Mouse (Mus musculus): ENCODE data around the gene Tfdp1. TPM values are rescaled to one million over a fixed set of nuclear protein-coding genes. Genes with fewer than 3 reads are reported as not detected.
"Not testable (repeated sequence)": the region's sequence is repeated elsewhere in the genome, so short reads cannot be mapped to it uniquely, and the experiment has no call there.

Tfdp1 gene
- polyA plus RNA-seq, 1 experiment = 72.3 TPM

DNA sequence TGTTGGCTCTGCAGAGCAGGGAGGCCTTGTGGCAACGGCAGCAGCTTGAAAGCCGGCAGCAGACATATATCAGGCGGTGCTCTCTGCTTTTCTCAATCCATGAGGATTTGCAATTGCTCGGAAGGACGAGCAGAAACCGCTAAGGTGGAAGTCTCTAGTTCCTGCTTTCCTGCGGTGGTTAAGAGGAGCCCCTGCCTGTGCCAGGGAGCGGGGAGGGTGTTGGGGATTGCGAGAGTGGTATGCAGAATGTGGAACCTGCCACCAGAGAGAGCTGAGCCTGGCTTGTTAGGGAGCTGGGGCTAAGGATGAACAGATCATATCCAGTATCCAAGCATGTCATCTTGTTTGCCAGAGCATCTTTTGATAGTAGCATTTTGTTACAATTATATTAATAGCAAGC lies 31.6 kb upstream of the Tfdp1 start:
- Histone ChIP-seq H3K4me1 (ENCODE audit: control insufficient read depth, insufficient read depth, low read length) (no peaks in the 10 kb centered on the region; the same call in 1 of the 2 replicates), H3K27ac (ENCODE audit: control insufficient read depth, insufficient read depth, low read depth, low read length, poor library complexity) (peak overlapping the region; percentile 59; the same call in 1 of the 2 replicates), H3K4me3 (replicated peaks; ENCODE audit: control insufficient read depth, low read depth, low read length) (no peak overlapping the region)
- 41% methylated on average over 9 of the region's 9 CpGs for WGBS
- TF ChIP-seq CTCF (IDR thresholded peaks at IDR 0.05; ENCODE audit: control insufficient read depth, insufficient read depth, low read length) (no peak), POLR2A (IDR thresholded peaks at IDR 0.05; ENCODE audit: borderline replicate concordance, control insufficient read depth, low read depth, low read length) (no peak)

DNA sequence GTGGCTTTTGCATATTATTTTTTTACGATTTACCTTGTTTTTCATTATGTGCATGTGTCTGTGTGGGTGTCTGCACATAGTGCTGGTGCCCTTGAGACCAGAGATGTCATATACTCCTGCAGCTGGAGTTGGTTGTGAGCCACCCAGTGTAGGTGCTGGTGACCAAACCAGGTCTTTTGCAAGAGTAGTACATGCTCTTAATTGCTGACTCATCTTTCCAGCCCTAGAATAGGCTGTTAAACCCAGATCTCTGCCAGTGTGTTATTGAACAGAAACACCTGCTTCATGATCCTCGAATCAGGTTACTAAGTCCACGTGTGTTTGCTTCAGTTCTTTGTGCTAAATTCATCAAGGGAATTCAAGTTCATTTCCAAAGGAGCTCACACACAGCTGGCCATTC lies 23.6 kb upstream of the Tfdp1 start:
- Histone ChIP-seq H3K4me3 (replicated peaks; ENCODE audit: control insufficient read depth, low read depth, low read length) (no peak overlapping the region), H3K27ac (ENCODE audit: control insufficient read depth, insufficient read depth, low read depth, low read length, poor library complexity) (no peak overlapping the region), H3K4me1 (ENCODE audit: control insufficient read depth, insufficient read depth, low read length) (peaks cover 6% of the 10 kb centered on the region; the same call in 1 of the 2 replicates)
- WGBS = 59% methylated on average over 3 of the region's 3 CpGs
- TF ChIP-seq CTCF (IDR thresholded peaks at IDR 0.05; ENCODE audit: control insufficient read depth, insufficient read depth, low read length) (no peak), POLR2A (IDR thresholded peaks at IDR 0.05; ENCODE audit: borderline replicate concordance, control insufficient read depth, low read depth, low read length) (no peak)

DNA sequence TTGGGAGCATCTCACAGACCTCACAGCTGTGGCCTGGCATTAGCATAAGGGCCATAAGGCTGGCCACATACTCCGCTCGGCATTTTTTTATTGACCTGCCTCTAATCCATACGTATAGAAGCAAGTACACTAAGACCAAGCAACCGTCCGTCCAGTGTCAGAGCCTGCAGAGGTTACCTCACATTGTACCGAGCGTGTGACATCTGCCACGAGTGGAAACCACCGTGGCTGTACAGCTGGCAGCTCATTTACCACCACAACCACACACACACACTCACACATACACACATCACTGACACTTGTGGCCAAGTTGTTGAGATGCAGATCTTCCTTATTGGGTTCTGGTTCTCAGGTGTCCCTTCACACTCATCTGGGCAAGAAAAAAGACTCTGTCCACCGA lies 21.9 kb upstream of the Tfdp1 start:
- Histone ChIP-seq H3K4me3 (replicated peaks; ENCODE audit: control insufficient read depth, low read depth, low read length) (no peak overlapping the region), H3K4me1 (ENCODE audit: control insufficient read depth, insufficient read depth, low read length) (peaks cover 6% of the 10 kb centered on the region; the same call in 1 of the 2 replicates), H3K27ac (ENCODE audit: control insufficient read depth, insufficient read depth, low read depth, low read length, poor library complexity) (no peak overlapping the region)
- TF ChIP-seq CTCF (IDR thresholded peaks at IDR 0.05; ENCODE audit: control insufficient read depth, insufficient read depth, low read length) (no peak), POLR2A (IDR thresholded peaks at IDR 0.05; ENCODE audit: borderline replicate concordance, control insufficient read depth, low read depth, low read length) (no peak)
- 80% methylated on average over 10 of the region's 10 CpGs for WGBS

DNA sequence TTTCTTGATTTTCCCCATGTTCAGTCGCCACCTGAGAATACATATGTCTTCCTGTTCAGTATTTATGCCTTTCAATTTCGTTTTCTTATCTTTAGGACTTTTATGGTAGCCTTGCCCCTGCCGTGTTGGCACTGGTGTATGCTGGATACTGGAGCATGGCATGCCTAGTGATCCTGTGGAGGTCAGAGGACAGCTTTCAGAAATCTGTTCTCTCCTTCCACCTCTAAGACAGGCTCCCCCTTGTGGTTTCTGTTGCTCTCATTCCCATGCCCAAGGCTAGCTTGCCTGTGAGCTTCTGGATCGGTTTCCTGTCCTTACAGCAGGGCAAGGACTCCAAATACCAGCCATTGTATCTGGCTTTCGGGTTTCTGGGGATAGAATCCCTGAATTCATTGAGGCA lies 12.0 kb upstream of the Tfdp1 start:
- Histone ChIP-seq H3K27ac (ENCODE audit: control insufficient read depth, insufficient read depth, low read depth, low read length, poor library complexity) (no peak overlapping the region), H3K4me1 (ENCODE audit: control insufficient read depth, insufficient read depth, low read length) (no peaks in the 10 kb centered on the region), H3K4me3 (replicated peaks; ENCODE audit: control insufficient read depth, low read depth, low read length) (no peak overlapping the region)
- 21% methylated on average over 5 of the region's 5 CpGs for WGBS
- TF ChIP-seq POLR2A (IDR thresholded peaks at IDR 0.05; ENCODE audit: borderline replicate concordance, control insufficient read depth, low read depth, low read length) = no peak
- TF ChIP-seq CTCF (IDR thresholded peaks at IDR 0.05; ENCODE audit: control insufficient read depth, insufficient read depth, low read length) = no peak

DNA sequence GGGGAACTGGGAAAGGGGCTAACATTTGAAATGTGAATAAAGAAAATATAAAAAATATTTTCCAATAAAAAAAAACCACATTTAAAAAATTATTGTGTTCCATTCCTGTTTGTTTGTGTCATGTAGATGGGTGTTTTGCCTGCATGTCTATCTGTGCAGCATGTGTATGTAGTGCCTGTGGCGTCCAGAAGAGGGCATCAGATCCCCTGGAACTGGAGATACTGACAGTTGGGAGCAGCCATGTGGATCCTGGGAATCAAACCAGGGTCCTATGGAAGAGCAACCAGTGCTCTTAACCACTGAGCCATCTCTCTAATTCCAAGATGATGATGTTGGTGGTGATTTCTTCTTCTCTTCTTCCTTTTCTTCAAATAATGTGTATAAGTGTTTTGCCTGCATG lies 3.9 kb upstream of the Tfdp1 start:
- peaks cover 4% of the 10 kb centered on the region for H3K4me1 ChIP-seq (ENCODE audit: control insufficient read depth, insufficient read depth, low read length)
- no peak overlapping the region for H3K4me3 ChIP-seq (replicated peaks; ENCODE audit: control insufficient read depth, low read depth, low read length)
- H3K27ac ChIP-seq (ENCODE audit: control insufficient read depth, insufficient read depth, low read depth, low read length, poor library complexity) = no peak overlapping the region
- 53% methylated on average over 1 of the region's 1 CpGs for WGBS
- TF ChIP-seq CTCF (IDR thresholded peaks at IDR 0.05; ENCODE audit: control insufficient read depth, insufficient read depth, low read length) = peak; percentile 51
- TF ChIP-seq POLR2A (IDR thresholded peaks at IDR 0.05; ENCODE audit: borderline replicate concordance, control insufficient read depth, low read depth, low read length) = no peak

DNA sequence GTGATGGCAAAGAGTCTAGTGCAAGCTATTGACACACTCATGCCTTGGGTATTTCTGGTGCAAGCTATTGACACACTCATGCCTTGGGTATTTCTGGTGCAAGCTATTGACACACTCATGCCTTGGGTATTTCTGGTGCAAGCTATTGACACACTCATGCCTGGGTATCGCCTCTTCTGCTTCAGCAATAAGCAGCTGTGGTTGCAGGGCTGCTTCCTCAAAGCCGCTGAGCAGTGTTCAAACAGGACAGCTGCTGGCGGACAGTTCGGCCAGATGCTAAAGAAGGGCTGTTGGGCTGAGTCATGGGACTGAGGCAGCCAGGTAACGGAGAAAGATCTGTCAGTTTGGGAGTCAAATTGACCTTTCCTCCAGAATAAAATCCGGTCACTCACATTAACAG lies 1.3 kb upstream of the Tfdp1 start:
- not testable (repeated sequence) for H3K4me1 ChIP-seq (ENCODE audit: control insufficient read depth, insufficient read depth, low read length); H3K4me3 ChIP-seq (replicated peaks; ENCODE audit: control insufficient read depth, low read depth, low read length)
- 17% methylated on average over 6 of the region's 6 CpGs for WGBS
- H3K27ac ChIP-seq (ENCODE audit: control insufficient read depth, insufficient read depth, low read depth, low read length, poor library complexity) = peak overlapping the region; percentile 76

DNA sequence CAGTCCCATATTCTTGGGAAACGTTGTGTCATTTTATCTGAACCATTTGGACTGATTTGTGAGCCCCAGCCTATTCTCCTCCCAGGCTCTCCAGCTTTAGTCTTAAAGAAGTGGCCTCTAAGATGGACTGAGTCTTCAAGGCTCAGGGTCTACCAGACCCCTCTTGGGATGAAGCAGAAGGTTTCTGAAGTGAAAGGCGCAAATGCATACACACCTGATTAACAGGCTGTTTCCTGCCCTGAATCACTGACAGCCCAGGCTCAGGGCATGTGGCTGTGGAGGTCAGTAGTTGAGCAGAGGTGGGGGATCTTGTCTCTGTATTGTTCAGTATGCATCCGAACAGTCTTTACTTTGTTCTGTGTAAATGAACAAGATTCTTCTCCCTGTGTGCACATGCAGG lies 873 bp upstream of the Tfdp1 start:
- TF ChIP-seq CTCF (IDR thresholded peaks at IDR 0.05; ENCODE audit: control insufficient read depth, insufficient read depth, low read length) (no peak), POLR2A (IDR thresholded peaks at IDR 0.05; ENCODE audit: borderline replicate concordance, control insufficient read depth, low read depth, low read length) (no peak)
- WGBS = 26% methylated on average over 3 of the region's 3 CpGs
- Histone ChIP-seq H3K4me1 (ENCODE audit: control insufficient read depth, insufficient read depth, low read length) (peaks cover 5% of the 10 kb centered on the region), H3K27ac (ENCODE audit: control insufficient read depth, insufficient read depth, low read depth, low read length, poor library complexity) (peak overlapping the region; percentile 76; the same call in 1 of the 2 replicates), H3K4me3 (replicated peaks; ENCODE audit: control insufficient read depth, low read depth, low read length) (peak overlapping the region; percentile 5)

DNA sequence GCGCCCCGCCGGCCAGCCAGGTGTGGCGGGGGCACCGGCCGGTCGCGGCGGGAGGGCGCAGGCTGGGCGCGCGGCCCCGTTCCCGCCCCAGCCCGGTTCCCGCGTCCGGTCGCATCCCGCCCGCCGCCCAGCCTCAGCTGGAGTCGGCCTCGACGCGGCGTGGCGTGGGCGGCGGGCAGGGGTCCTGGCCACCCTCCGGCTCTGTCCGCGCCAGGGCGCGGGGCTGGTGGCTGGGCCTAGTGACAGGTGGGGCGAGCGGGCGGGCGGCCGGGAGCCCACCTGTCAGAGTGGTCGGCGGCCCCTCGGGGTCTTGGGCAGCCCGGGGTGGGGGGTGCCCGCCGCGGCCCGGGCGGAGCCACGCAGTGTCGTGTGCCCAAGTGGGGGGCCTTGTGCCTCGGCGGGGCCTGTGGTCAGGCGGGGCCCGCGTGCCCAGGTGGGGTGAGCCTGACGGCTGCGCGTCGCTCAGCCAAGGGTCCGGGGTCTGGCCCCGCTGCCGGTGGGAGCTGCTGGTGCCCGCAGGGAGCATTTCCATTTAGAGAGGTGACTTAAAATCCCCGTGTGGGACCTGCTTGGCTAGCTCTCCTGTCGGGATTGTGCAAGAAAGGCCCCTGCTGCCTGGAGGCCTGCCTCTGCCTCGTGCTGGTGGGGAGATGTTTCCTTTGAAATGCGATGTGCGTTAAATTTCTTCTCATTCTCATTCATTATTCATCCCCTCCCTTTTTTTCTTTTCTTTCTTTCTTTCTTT lies 522 bp downstream of the Tfdp1 start:
- Histone ChIP-seq H3K4me3 (replicated peaks; ENCODE audit: control insufficient read depth, low read depth, low read length) (peak overlapping the region; percentile 81), H3K27ac (ENCODE audit: control insufficient read depth, insufficient read depth, low read depth, low read length, poor library complexity) (peak overlapping the region; percentile 85), H3K4me1 (ENCODE audit: control insufficient read depth, insufficient read depth, low read length) (peaks cover 5% of the 10 kb centered on the region)
- no peak for TF ChIP-seq POLR2A (IDR thresholded peaks at IDR 0.05; ENCODE audit: borderline replicate concordance, control insufficient read depth, low read depth, low read length)
- TF ChIP-seq CTCF (IDR thresholded peaks at IDR 0.05; ENCODE audit: control insufficient read depth, insufficient read depth, low read length) = no peak
- WGBS = 1% methylated on average over 68 of the region's 70 CpGs

DNA sequence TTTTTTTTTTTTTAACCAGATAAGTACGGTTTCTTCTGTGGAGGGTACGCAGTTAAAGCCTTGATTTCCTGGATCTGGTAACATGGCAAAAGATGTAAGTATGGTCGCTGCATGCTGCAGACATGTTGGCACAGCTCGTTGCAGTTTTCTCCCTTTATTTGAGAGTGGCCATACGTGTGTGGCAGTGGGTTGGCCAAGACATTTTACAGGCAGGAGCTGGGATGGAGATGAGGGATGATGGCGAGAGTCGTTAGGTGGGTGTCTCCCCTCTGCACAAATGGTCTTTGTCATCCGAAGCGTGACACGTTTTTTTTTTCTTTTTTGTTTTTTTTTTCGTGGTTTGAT lies 1.1 kb downstream of the Tfdp1 start:
- H3K4me1 ChIP-seq (ENCODE audit: control insufficient read depth, insufficient read depth, low read length) = peaks cover 5% of the 10 kb centered on the region
- H3K27ac ChIP-seq (ENCODE audit: control insufficient read depth, insufficient read depth, low read depth, low read length, poor library complexity) = no peak overlapping the region
- 10% methylated on average over 11 of the region's 11 CpGs for WGBS

More for the DNA sequence above, 1.1 kb downstream of the Tfdp1 start:
- TF ChIP-seq CTCF (IDR thresholded peaks at IDR 0.05; ENCODE audit: control insufficient read depth, insufficient read depth, low read length) (no peak), POLR2A (IDR thresholded peaks at IDR 0.05; ENCODE audit: borderline replicate concordance, control insufficient read depth, low read depth, low read length) (no peak)
- peak overlapping the region; percentile 83 for H3K4me3 ChIP-seq (replicated peaks; ENCODE audit: control insufficient read depth, low read depth, low read length)

Measured in bone marrow, adult 2 months (tissue).